Mouse (Mus musculus): ENCODE measurements around the gene Mrtfa.

GRCm38 (mm10) chr15:81032941-81033629 lies 157.5 kb downstream of the Mrtfa start:
- TF ChIP-seq CTCF (IDR thresholded peaks at IDR 0.05; ENCODE audit: control insufficient read depth, insufficient read depth, low read length) (no peak), POLR2A (IDR thresholded peaks at IDR 0.05; ENCODE audit: borderline replicate concordance, control insufficient read depth, low read depth, low read length) (no peak)
